Mouse (Mus musculus): ENCODE measurements around the gene Gm2431. TPM values are rescaled to one million over a fixed set of nuclear protein-coding genes. Genes with fewer than 3 reads are reported as not detected.
A peak's percentile ranks its signal among the peaks of the same experiment; 100 is the strongest.
"Not testable (repeated sequence)": the region's sequence is repeated elsewhere in the genome, so short reads cannot be mapped to it uniquely, and the experiment has no call there.

The Gm2431 gene
- polyA plus RNA-seq, 1 experiment from 2014 or later = not detected

DNA sequence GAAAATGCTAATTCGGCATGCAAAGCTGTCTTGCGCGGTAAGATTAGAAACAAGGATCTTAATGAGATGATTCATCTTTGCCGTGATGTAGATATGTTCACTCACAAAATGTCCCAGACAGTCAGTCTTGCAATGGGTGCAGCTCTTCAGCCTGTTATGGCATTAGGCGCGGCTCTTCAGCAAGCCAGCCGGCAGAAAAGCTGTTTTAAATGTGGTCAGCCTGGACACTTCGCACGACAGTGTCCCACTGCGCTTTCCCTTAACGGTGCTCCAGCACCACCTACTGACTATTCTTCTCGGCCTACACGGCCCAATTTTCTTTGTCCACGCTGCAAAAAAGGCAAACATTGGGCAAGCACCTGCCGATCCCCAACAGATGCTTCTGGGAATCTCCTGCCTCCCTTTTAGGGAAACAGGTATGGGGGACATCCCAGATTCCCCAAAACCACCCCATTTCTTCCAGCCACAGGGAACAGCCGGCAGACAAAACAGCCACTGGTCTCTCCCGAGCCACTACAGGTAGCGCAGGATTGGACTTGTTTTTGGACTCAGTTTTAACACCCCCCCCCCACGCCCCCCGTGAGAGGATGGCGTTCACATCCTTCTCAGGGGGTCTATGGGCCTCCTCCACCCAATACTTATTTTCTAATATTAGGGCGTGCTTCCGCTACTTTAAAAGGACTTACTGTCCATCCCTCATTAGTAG lies 27.1 kb upstream of the Gm2431 start:
- no peaks in the 10 kb centered on the region for H3K27me3 ChIP-seq (ENCODE audit: control insufficient read depth, insufficient read depth, low read length)
- H3K4me3 ChIP-seq (ENCODE audit: low read depth, low read length) = peak overlapping the region; percentile 55
- H3K27ac ChIP-seq (ENCODE audit: low read depth, low read length) = no peak overlapping the region
- WGBS (ENCODE audit: insufficient replicate concordance) = 19% methylated on average over 23 of the region's 23 CpGs
- H3K9ac ChIP-seq (ENCODE audit: low read depth, low read length) = peak overlapping the region; percentile 85; the same call in 1 of the 2 replicates
- H3K4me2 ChIP-seq = peak overlapping the region; percentile 94
- H3K4me1 ChIP-seq (ENCODE audit: control insufficient read depth, insufficient read depth, low read length) = peaks cover 12% of the 10 kb centered on the region
- no peaks in the 10 kb centered on the region for H3K9me3 ChIP-seq (replicated peaks; ENCODE audit: control insufficient read depth, low read length)
- ATAC-seq (replicated peaks; ENCODE audit: insufficient number of reproducible peaks, low FRiP score, low TSS enrichment) = peak; percentile 74; the same call in 1 of the 2 replicates
- H3K36me3 ChIP-seq (ENCODE audit: control insufficient read depth, insufficient read depth, low read length) = no peaks in the 10 kb centered on the region

DNA sequence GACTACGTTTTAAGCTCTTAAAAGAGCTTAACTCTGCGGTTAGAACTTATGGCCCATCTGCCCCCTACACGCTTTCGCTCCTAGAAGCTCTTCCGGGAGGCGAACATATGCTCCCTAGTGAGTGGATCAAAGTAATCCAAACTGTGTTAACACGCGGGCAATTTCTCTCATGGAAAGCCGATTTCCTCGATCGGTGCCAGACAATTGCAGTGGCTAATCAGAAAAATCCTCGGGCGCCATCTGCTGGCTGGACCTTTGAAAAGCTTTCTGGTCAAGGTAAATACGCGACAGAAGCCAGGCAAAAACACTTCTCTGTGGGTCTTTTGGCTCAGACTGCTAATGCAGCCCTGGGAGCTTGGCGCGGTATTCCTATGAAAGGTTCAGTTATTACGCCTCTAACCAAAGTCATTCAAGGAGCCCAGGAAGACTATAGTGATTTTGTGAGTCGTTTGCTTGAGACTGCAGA lies 26.5 kb upstream of the Gm2431 start:
- peak; percentile 61; the same call in 1 of the 2 replicates for ATAC-seq (replicated peaks; ENCODE audit: insufficient number of reproducible peaks, low FRiP score, low TSS enrichment)
- H3K27ac ChIP-seq (ENCODE audit: low read depth, low read length) = peak overlapping the region; percentile 87
- no peaks in the 10 kb centered on the region for H3K36me3 ChIP-seq (ENCODE audit: control insufficient read depth, insufficient read depth, low read length)
- H3K27me3 ChIP-seq (ENCODE audit: control insufficient read depth, insufficient read depth, low read length) = no peaks in the 10 kb centered on the region
- no peaks in the 10 kb centered on the region for H3K9me3 ChIP-seq (replicated peaks; ENCODE audit: control insufficient read depth, low read length)
- peaks cover 12% of the 10 kb centered on the region for H3K4me1 ChIP-seq (ENCODE audit: control insufficient read depth, insufficient read depth, low read length)
- peak overlapping the region; percentile 85 for H3K9ac ChIP-seq (ENCODE audit: low read depth, low read length)
- under 1% methylated on average over 19 of the region's 19 CpGs for WGBS (ENCODE audit: insufficient replicate concordance)
- peak overlapping the region; percentile 94 for H3K4me2 ChIP-seq
- peak overlapping the region; percentile 55 for H3K4me3 ChIP-seq (ENCODE audit: low read depth, low read length)

DNA sequence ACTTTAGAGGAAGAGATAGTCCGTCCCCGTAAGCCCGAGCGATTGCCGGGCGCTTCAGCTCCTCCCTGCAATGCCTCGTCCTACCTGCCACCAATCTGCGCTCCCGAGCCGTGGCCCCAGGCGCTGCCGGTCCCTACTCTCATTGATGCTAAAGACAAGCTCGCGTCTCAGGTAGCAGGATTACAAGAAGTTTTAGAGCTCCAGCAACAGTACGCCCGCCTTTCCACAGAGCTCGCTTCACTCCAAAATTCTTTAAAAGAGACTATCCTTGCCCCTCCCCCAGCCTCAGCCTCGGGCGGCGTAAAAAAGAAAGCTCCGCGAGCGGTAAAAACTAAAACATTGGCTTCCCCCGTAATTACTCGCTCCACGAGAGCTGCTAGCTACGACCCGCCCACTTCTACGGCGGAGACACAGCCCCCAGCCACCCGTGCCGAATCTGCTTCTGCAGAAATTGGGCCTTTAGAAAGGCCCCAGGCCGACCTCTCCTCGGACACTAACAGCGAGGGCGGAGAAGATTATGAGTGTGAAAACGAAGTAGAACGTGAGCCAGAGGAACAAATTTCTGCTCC lies 26.0 kb upstream of the Gm2431 start:
- Histone ChIP-seq H3K9me3 (replicated peaks; ENCODE audit: control insufficient read depth, low read length) (no peaks in the 10 kb centered on the region), H3K36me3 (ENCODE audit: control insufficient read depth, insufficient read depth, low read length) (no peaks in the 10 kb centered on the region), H3K27me3 (ENCODE audit: control insufficient read depth, insufficient read depth, low read length) (no peaks in the 10 kb centered on the region), H3K27ac (ENCODE audit: low read depth, low read length) (peak overlapping the region; percentile 87), H3K9ac (ENCODE audit: low read depth, low read length) (peak overlapping the region; percentile 85), H3K4me2 (peak overlapping the region; percentile 94), H3K4me3 (ENCODE audit: low read depth, low read length) (peak overlapping the region; percentile 55), H3K4me1 (ENCODE audit: control insufficient read depth, insufficient read depth, low read length) (peaks cover 12% of the 10 kb centered on the region)
- ATAC-seq (replicated peaks; ENCODE audit: insufficient number of reproducible peaks, low FRiP score, low TSS enrichment) = peak; percentile 56
- WGBS (ENCODE audit: insufficient replicate concordance) = under 1% methylated on average over 38 of the region's 38 CpGs

DNA sequence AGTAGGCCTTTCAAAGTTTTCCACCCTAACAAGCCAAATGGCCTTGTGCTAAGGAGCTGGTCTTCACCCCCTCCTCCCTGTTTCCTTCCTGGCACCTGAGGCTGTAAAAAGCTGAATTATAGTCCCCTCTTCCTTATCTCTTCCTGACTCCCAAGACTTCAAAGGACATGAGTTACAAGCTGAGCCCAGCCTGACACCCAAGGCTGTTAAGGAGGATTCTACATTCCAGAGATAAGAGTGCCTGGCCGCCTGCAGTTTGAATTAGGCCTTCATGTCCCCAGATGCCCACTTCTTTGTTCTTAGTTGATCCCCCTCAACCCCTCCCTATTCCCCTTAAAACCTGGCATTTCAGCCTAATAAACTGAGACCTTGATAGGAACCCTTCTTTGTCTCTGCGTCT lies 24.7 kb upstream of the Gm2431 start:
- Histone ChIP-seq H3K4me3 (ENCODE audit: low read depth, low read length) (peak overlapping the region; percentile 55), H3K4me2 (peak overlapping the region; percentile 94), H3K9ac (ENCODE audit: low read depth, low read length) (peak overlapping the region; percentile 43; the same call in 1 of the 2 replicates), H3K4me1 (ENCODE audit: control insufficient read depth, insufficient read depth, low read length) (peaks cover 12% of the 10 kb centered on the region)
- H3K27me3 ChIP-seq (ENCODE audit: control insufficient read depth, insufficient read depth, low read length); H3K9me3 ChIP-seq (replicated peaks; ENCODE audit: control insufficient read depth, low read length); H3K36me3 ChIP-seq (ENCODE audit: control insufficient read depth, insufficient read depth, low read length); H3K27ac ChIP-seq (ENCODE audit: low read depth, low read length); ATAC-seq (replicated peaks; ENCODE audit: insufficient number of reproducible peaks, low FRiP score, low TSS enrichment): not testable (repeated sequence)
- WGBS (ENCODE audit: insufficient replicate concordance) = 6% methylated on average over 2 of the region's 2 CpGs

- H3K9me3 ChIP-seq (replicated peaks; ENCODE audit: control insufficient read depth, low read length); H3K27me3 ChIP-seq (ENCODE audit: control insufficient read depth, insufficient read depth, low read length); ATAC-seq (replicated peaks; ENCODE audit: insufficient number of reproducible peaks, low FRiP score, low TSS enrichment); H3K4me2 ChIP-seq; H3K4me3 ChIP-seq (ENCODE audit: low read depth, low read length); H3K4me1 ChIP-seq (ENCODE audit: control insufficient read depth, insufficient read depth, low read length); H3K9ac ChIP-seq (ENCODE audit: low read depth, low read length); H3K27ac ChIP-seq (ENCODE audit: low read depth, low read length); H3K36me3 ChIP-seq (ENCODE audit: control insufficient read depth, insufficient read depth, low read length): not testable (repeated sequence)
- 69% methylated on average over 1 of the region's 1 CpGs for WGBS (ENCODE audit: insufficient replicate concordance)
Measured at GRCm38 (mm10) chr7:142279291-142279690, 21.1 kb upstream of the Gm2431 start.

DNA sequence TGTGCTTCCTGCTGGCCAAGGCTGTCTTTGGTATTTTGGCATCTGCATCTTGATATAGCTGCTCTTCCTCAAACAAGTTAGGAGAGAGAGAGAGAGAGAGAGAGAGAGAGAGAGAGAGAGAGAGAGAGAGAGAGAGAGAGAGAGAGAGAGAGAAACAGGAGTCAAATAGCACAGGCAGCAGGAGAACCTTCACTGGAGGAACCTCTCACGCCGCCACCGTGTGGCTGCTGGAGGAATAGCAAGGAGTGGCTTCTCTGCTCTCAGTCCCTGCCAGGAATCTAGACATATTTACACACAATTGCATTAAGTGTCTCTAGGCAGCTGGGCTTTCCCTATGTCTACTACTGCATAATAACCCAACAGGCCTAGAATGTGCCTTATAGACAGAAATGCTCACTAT lies 20.0 kb upstream of the Gm2431 start:
- H3K4me3 ChIP-seq (ENCODE audit: low read depth, low read length); H3K9ac ChIP-seq (ENCODE audit: low read depth, low read length); H3K4me1 ChIP-seq (ENCODE audit: control insufficient read depth, insufficient read depth, low read length); H3K27ac ChIP-seq (ENCODE audit: low read depth, low read length); H3K9me3 ChIP-seq (replicated peaks; ENCODE audit: control insufficient read depth, low read length); ATAC-seq (replicated peaks; ENCODE audit: insufficient number of reproducible peaks, low FRiP score, low TSS enrichment); H3K36me3 ChIP-seq (ENCODE audit: control insufficient read depth, insufficient read depth, low read length); H3K4me2 ChIP-seq; H3K27me3 ChIP-seq (ENCODE audit: control insufficient read depth, insufficient read depth, low read length): not testable (repeated sequence)
- 0% methylated on average over 3 of the region's 3 CpGs for WGBS (ENCODE audit: insufficient replicate concordance)

DNA sequence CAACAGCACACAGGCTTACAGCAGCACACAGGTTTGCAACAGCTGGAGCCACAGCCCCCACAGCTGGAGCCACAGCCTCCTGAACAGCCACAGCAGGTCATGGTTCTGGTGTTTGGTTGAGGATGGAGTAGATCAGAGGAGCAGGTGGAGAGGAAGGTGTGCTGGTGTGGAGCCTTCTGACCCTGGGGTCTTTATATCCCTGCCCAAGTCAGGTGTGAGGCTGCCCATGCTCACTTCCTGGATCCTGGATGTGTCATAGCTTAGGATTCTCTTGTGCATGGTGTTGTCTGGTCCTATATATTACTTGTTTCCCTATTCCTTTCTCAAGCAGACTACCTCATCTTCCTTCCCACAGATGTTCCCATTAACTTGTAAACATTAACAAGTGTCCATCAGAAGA lies 16.1 kb upstream of the Gm2431 start, which contains the start of gene Gm4559:
Gene Gm4559, minus strand, starts transcription at position 101 of the 400 bp plus-strand sequence.
- ATAC-seq (replicated peaks; ENCODE audit: insufficient number of reproducible peaks, low FRiP score, low TSS enrichment) = not testable (repeated sequence)

DNA sequence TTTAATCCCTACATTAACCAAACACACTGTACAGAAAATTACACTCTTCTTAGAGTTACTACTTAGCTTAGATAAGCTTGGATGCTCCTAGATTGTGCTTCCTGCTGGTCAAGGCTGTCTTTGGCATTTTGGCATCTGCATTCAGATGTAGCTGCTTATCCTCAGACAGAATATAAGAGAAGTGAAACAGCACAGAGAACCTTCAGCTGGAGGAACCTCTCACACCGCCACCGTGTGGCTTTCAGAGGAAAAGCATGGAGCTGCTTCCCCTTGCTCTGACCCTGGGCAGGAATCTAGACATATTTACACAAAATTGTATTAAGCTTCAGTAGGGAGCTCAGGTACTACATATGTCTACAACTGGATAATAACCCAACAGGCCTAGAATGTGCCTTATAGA lies 2.6 kb downstream of the Gm2431 start:
- H3K27ac ChIP-seq (ENCODE audit: low read depth, low read length) = no peak overlapping the region
- no peaks in the 10 kb centered on the region; the same call in 1 of the 2 replicates for H3K27me3 ChIP-seq (ENCODE audit: control insufficient read depth, insufficient read depth, low read length)
- H3K4me2 ChIP-seq = no peak overlapping the region
- 0% methylated on average over 2 of the region's 2 CpGs for WGBS (ENCODE audit: insufficient replicate concordance)
- ATAC-seq (replicated peaks; ENCODE audit: insufficient number of reproducible peaks, low FRiP score, low TSS enrichment) = no peak
- no peaks in the 10 kb centered on the region for H3K4me1 ChIP-seq (ENCODE audit: control insufficient read depth, insufficient read depth, low read length)
- no peak overlapping the region for H3K4me3 ChIP-seq (ENCODE audit: low read depth, low read length)
- no peak overlapping the region for H3K9ac ChIP-seq (ENCODE audit: low read depth, low read length)
- no peaks in the 10 kb centered on the region for H3K9me3 ChIP-seq (replicated peaks; ENCODE audit: control insufficient read depth, low read length)
- H3K36me3 ChIP-seq (ENCODE audit: control insufficient read depth, insufficient read depth, low read length) = no peaks in the 10 kb centered on the region

More for the DNA sequence above, 16.1 kb upstream of the Gm2431 start, which contains the start of gene Gm4559:
- not testable (repeated sequence) for H3K27ac ChIP-seq (ENCODE audit: low read depth, low read length); H3K27me3 ChIP-seq (ENCODE audit: control insufficient read depth, insufficient read depth, low read length); H3K9me3 ChIP-seq (replicated peaks; ENCODE audit: control insufficient read depth, low read length); H3K4me2 ChIP-seq; H3K36me3 ChIP-seq (ENCODE audit: control insufficient read depth, insufficient read depth, low read length); H3K4me3 ChIP-seq (ENCODE audit: low read depth, low read length); H3K9ac ChIP-seq (ENCODE audit: low read depth, low read length); H3K4me1 ChIP-seq (ENCODE audit: control insufficient read depth, insufficient read depth, low read length)

Data from heart, embryonic 11.5 days (tissue).